Mouse (Mus musculus) thymus, postnatal 0 days (tissue): Measurements from ENCODE around the gene Efl1. TPM values are rescaled to one million over a fixed set of nuclear protein-coding genes. Genes with fewer than 3 reads are reported as not detected.

Experiments used
- DNase-seq: peaks from one replicate; pipeline ENCODE4 v3.0.0-alpha.2; 2015; ENCODE audit warnings: low spot score
- polyA plus RNA-seq: library from polyadenylated mRNA; unstranded; fragments of >200 nt; fragmentation: Nextera tagmentation; extraction: Ambion mirVana; gene quantifications from 2 replicates; pipeline ENCODE4 v1.2.1, GENCODE M21; 2015

Gene Efl1
- polyA plus RNA-seq: 21.5 and 24.2 TPM in 2 replicates

DNA sequence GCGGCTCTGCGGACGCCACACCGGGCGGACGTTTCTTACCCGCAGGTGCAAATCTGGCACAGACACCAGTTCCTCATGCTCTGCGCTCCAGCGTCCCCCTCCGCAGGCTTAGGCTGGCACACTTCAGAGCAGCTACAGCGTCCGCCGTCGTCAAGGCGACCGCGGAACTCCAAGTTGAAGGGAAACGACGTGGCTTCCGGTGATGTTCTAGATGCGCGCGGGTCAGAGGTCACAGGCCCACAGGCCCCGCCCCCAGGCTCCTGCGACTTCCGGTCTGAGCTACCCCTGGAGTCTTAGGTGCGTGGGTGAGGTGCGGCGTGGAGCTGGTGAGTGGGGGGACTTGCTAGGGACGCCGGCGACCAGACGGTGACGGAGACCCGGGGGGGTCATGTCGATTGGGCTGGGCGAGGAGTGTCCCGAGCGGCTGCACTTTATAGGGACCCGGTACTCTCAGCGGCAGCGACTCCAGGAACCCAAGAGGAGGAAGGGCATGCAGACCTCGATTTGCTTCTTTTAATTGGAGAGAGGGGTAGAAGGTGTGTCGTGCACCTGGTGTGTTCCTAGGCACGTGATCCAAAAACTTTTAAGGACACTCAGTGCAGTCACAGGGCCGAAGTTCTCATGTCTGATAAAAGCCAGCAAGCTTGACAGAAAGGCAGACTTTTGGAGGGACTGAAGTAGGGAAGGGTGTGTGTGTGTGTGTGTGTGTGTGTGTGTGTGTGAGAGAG is at the start of gene Efl1, which contains the start of gene Saxo2:
TSS of gene Efl1 (plus strand) at position 262 of the 728 bp plus-strand sequence.
TSS of gene Saxo2 (minus strand) at position 176 of the 728 bp plus-strand sequence.
- peak; percentile 97 for DNase-seq

DNA sequence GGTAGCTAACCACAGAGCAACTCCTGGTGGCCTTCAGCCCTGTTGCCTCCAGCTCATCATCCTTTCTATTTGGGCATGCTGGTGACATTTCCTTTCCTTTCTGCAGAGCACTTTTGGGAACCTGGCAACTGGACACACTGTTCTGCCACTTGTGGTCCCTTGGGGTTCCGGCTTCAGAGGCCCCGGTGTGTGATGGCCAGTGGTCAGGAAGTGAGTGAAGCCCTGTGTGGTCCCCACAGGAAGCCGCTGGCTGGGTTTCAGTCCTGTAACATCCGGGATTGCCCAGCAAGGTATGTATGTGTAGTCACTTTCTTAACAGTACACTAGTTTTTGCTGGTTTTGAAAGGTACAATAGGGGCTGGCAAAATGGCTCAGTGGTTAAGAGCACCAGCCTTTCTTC is 46.4 kb upstream of the Efl1 start:
- no peak for DNase-seq

DNA sequence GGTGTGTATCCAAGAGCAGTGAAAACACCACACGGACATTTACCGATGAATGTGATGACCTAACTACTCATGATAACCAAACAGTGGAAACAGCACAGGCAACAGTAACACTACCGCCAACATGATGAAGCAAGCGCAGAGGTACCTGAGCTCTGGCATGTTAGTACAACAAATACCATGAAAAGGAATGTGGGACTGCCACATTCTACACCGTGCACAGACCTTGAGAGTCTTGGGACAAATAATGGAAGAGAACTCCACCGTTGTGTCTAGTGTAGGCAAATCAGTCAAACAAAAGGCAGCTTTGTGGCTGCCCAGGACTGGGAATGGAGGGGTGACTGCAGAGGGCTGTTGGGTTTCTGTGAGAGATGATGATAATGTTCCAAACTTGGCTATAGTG is 43.0 kb upstream of the Efl1 start:
- no peak for DNase-seq

DNA sequence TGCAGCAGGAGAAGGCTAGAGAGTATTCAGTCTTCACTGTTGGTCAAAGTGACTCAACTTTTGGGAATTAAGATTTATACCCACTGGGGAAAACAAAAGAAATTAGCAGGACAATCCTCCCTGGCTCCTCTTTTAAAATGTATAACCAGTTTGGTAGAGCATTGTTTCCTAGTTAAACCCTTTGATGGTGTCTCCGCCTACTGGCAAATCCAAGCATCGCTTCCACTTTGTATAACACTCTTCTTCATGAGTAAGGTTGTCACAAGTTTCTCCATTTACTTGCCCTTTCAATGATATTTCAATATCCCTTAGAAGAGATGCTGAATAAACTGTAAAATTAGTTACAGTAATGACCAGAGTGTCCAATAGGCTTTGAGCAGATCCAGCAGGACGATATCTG is 38.8 kb upstream of the Efl1 start:
- DNase-seq: peak; percentile 5

DNA sequence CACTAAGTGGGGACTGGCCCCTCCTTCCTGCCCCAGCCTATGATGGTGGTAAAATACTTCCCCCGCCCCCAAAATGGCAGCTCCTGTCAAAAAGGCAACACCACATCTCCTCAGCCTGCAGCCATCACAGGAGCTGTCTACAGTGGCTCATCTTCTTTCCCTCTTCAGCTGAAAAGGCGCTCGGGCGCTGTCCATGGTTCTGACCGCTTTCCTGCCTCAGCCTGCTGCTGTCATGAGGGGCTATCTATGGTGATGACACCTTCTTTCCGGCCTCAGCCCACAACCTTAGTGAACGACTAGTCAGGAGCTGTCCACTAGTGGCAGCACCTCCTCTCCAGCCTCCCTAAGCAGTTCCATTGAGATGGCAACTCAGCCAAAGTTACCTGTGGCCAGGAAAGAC is 23.1 kb upstream of the Efl1 start:
- DNase-seq: peak; percentile 58

DNA sequence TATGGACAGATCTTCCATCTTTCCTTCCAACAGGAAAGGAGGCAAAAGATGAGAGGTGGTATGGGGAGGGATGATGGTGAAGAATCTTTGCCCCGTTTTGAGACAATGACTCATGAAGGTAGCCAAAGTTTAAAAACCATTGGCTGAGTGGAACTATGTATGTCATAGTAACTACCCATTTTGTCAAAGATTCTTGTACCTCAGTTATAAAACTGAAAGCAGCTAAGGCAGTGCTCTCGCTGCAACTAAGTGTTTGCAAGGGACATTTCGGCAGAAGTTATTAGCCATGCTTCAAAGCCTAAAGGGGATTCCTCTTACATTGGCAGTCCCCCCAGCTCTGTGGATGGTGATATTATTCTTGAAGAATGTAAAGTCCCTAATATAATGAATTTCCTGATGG is 1.2 kb upstream of the Efl1 start:
- no peak for DNase-seq

DNA sequence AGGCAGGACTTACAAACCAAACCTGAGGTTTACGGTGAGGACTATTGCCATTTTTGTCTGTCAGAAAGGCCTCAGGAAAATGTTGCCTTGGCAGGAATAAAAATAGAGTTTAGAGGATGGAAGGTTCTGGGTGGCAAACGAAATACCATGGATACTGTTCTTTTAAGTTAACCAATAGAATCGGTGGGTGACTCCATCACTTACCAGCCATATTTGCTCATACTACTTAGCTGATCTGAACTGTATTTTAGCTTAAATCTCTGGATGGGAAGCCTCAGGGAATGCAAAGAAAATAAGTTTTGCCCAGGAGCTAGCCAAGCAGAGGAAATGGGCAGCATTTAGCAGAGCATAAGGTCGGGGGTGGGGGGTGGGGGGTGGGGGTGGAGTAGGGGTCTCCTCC is 505 bp upstream of the Efl1 start:
- DNase-seq: no peak

DNA sequence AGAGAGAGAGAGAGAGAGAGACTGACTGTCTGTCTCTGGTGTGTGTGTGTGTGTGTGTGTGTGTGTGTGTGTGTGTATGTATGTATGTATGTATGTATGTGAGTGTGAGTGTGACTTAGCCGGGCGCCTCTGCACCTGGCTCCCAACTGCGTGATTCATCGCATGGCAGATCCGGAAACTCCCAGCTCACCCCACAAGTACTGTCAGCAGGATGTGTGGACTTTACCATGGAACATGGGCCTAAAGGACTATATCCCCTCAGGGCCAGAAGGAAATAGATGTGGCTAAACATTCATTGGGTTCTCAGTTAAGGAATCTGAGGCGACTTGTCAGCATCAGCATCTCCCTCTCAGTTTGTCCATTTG is 649 bp downstream of the Efl1 start:
- DNase-seq: peak; percentile 33

DNA sequence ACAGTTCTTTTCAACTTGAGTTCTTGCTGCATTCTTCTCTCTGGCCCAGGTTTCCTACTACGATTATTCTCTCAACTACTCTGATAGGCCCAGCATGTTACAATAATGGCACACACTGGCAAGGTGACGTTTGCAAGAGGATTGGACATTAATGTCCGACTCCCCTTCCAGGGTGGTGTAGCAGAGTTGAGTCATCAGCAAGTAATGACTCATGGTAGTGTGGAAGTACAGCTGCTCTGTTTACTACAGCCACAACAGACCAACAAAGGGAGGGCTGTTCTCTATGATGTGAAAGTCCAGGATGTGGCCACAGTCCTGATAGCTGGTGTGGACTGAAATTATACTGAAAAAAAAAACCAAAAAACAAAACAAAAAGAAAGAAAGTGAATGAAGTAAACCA is 16.2 kb downstream of the Efl1 start:
- no peak for DNase-seq

DNA sequence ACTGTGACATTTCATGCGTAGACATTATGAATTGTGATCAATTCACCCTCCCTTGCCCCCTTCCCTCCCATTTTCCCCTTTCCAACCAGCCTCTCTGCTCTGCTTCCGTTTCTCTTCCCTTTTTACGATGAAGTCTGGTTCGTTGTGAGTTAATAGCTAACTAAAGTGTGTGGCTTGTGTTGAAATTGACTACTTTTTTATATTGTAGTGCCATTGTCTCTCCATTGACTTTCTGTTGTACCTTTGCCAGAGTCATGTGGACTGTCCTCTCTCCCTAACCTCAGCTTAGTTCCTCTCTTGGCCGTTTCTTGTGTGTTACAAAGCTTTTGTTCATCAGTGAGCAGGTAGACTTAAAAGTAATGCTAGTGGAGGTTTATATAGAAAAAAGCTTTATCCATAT is 27.6 kb downstream of the Efl1 start:
- no peak for DNase-seq

DNA sequence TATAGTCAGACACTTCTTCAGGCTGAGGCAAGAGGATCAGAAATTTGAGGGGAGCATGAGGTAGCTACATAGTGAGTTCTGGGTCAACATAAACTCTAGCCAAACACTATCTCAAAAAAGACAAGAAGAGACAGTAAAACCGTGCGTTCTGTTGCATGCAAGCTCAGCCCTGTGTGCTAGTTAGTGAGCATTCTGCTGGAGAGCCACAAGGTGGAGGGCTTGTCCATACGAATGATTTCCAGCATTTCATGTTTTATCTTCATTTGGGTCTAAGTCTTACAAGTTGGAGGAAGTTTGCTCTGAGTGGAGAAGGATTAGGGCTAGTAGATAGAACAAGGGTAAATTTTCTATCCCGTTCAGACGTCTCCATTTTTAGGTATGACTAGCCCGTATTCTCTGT is 28.4 kb downstream of the Efl1 start:
- no peak for DNase-seq

DNA sequence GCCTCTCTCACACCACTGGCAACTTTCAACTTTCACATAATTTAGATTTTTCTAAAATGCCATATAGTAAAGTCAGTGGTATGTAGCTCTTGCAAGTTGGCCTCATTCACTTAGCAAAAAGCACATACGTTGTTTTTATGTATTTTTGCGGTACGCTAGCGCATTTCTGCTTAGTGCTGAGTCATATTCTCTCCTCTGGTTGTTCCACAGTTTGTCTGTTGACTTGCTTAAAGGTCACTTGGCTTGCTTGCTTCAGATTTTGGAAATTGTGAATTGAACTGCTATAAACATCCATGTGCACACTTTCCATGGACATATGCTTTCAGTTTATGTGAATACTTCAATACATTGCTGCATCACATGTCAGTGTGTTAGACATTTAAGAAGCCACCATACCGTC is 31.5 kb downstream of the Efl1 start:
- DNase-seq: no peak

DNA sequence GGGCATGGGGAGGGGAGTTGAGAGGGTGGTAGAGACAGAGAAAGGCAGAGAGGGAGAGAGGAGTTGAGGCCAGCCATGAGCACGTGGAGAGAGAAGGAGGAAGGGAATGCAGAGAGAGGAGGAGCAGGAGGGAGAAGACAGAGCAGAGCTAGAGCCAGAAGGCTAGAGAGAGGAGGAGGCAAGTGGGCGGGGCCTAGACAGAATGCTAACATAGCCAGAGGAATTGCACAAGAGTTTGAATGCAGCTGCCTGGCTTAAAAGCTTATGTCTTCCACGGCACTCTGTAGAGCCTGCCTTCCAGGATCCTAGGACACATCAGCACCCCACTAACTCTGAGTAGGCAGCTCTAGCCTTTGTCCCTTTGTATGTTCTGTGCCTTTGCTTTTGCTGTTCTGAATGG is 40.3 kb downstream of the Efl1 start:
- no peak for DNase-seq

DNA sequence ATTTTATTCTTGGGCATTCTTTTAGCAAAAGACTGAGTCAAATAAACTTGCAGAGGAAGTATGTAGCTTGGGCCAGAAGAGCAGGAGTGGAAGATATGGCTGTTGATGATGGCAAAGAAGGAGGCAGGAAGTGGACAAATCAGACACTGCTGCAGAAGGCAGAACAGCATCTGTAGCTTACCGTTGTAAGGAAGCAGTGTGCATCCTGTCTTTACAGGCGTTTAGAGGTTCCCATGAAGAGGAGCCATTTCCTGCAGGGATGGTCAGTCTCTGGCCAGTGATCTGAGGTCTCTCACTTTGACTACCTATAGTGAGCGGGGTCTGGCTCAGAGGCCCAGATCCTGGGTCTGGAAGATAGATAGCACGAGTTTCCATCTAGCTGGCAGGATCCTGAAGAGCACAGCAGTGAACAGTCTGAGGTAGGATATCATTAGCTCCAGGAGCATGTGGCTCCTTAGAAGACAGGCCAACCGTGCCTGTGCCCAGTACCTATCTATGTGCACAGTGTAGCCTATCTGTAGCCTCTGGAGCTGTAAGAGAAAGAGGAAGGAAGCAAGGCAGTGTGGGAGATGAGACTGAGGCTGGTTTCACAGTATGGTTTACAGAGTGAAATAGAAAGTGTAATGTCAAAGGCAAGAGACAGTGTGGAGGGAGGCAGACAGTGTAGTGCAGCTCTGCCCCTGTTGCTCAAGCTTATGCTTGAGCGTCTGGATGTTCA is 42.8 kb downstream of the Efl1 start:
- DNase-seq: peak; percentile 17

DNA sequence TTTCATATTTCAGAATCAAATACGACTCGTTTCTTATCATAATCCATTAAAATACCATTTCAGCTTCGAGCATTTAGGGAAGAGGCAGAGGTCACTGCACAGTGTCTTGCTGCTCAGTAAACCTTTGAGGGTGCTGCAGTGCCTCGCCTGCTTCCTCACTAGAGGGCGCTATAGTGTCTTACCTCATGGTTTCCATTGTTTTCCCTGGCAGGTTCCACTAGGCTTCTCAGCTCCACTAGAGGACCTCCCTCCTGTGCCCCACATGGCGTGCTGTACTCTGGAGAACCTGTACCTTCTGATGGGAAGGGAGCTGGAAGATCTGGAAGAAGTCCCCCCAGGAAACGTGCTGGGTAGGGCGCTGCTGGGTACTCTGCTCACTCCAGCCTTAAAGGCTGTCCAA is 49.3 kb downstream of the Efl1 start:
- DNase-seq: peak; percentile 25

DNA sequence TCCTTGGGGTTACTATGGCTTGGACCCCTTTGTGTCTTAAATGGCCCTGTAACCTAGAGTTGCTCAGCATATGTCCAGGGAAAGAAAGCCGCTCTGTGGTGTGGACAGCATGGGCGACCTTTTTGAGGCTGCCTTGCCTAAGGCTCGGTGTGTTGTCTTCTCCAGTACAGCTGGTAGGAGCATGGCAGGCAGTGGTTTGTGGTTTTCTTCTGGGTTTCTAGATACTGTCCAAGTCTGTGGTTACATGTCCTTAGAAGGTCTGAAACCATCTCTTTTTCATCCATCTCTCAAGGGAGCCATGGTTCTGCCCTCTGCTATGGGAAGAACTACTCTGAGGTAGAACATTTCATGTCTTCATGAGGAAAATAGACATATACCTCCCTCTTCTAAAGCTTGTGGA is 50.6 kb downstream of the Efl1 start:
- DNase-seq: no peak

DNA sequence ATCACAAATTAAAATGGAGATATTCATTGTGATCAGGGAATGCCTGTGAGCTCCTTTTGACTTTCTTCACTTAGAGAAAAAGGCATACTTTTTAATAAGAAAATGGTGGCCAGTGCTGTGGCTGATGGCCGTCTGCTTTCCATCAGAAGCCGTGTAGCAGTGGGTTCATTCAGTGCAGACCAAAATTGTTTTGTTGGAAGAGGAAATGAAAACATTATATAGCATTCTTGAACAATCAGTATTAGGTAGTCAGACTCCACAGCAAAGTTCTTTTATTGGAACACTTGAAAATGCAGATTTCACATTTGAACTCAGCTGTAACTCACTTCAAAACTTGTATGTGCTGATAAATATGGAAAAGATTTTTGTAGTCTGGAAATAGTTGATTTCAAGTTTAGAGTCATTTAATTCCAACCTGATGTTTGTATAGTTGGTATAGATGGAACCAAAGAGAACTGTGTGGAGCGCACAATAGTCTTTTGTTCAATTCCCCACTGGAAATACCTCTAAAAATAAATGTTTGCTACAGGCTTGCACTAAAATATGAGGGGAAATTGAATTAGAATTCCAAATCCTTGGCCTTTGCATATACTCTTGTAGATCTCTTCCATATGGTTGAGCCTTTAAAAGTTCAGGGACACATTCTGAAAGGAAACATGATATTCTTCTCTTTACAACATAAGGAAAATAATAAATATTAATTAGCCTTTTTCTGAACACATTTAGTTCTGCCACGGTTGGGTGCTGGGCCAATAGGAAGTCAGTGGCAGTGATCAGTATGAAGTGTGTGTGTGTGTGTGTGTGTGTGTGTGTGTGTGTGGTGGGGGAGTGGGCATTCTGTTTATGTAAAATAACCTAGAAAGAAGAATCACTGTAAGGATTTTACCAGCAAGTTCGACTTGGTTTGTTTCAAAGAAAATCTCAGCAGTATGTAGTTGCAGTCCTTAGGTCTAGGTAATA is 54.2 kb downstream of the Efl1 start:
- DNase-seq: no peak

DNA sequence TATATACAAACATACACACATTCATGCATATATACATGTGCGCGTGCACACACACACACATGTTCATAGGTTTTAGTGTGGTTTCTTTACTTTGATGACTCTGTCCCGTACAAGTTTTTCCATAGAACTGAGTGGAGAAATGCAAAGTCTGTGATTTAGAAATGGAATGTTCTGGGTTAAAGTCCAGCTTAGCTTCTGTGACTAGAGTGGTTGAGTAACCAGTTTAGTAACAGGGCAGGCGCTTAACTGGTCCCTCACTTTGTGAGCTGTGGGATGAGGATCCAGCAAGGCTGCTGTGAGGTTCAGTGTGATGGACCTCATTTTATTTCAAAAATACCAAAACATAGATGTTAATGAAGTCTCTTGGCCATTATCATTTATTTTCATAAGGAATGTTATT is 60.8 kb downstream of the Efl1 start:
- DNase-seq: no peak

DNA sequence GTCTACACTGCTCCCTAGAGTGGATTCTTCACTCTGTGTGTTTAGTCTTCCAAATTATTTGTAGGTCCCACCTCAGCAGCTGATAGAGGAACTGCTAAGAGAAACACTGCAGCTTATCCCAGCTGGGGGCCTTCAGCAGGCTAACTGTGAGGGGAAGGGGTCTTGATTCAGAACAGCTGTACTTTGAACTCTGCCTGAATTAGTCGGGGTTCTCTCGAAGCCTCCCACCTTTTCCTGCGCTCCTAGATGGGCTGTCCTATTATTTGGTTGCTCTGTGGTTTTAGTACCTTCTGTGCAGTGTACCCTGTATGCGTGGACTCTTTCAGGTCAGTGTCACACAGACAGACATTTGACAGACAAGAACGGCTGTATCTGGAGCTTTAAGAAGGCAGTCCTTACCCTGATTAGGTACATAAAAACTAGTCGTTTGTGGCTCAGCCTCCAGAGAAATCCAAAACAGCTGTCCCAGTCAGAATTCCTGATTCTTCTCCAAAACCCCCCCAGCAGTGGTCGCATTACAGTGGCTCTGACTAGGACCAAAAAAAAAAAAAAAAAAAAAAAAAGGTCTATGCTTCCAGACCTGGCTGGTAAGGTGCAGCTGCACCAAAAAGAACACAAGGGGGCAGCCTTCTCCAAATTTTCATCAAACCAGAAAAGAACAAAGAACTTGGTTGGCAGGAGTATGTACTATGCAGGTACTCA is 66.9 kb downstream of the Efl1 start:
- DNase-seq: peak; percentile 76

DNA sequence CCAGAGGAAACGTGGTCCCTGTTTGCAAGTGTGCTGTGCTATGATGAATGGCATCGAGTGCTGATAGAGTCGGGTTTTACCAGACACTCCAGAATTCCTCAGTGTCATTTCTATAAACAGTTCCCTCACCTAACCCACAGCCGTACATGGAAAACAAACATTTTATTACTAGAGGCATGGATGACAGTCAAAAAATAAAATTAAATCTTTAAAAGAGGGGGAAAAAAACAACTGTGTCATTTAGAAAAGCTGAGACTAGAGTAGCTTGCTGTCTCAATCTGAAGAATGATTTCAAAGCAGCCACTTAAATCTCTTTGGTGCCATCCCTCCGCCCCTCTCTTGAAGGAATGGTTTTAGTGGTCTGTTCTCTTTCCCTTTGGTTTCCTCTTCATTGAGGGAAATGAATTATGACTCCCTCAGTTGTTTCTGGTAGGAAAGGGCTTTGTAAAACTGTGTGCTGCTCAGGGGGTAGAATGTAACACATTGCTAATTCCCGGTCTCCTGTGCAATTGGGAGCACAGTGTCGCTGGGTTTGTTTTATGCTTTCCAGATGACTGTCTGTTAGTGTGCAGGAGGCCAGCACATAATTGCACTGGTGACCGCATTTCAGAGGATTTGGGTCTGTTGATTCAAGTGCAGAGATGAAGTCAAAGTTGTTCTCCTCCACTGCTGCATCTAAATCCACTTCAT is 67.6 kb downstream of the Efl1 start:
- DNase-seq: no peak

DNA sequence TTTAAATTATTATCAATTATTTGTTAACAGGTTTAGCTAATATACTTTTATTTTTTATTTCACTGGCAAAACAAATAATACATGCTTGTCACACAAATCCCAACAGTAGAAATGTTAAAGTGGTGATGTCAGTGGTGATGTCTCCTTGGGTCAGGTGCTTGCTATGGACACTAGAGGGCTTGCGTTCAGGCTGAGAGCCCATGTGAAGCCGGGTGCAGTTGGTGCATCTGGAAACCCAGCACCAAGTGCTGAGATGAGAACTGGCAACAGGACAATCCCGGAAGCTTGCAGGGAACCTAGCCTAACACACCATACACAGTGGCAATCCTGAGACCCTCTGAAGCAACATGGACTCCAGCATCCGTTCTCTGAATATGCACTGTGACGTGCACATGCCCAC is 70.9 kb downstream of the Efl1 start:
- DNase-seq: no peak
